Mouse (Mus musculus): ENCODE data around the gene Lrig2.
A peak's percentile ranks its signal among the peaks of the same experiment; 100 is the strongest.

Lrig2 gene

GRCm38 (mm10) chr3:104511538-104512423, at the start of gene Lrig2:
Lrig2 (minus strand) TSS chr3:104511918.
- DNase-seq (ENCODE audit: low spot score in 2 of 2): peak; percentile 99 to 100

- no peak for DNase-seq (ENCODE audit: low spot score in 2 of 2)
Measured at GRCm38 (mm10) chr3:104556624-104557023, 44.9 kb upstream of the Lrig2 start.

- no peak for DNase-seq (ENCODE audit: low spot score in 2 of 2)
Measured at GRCm38 (mm10) chr3:104550594-104550993, 38.9 kb upstream of the Lrig2 start.

GRCm38 (mm10) chr3:104548367-104549087, 36.8 kb upstream of the Lrig2 start:
- no peak for DNase-seq (ENCODE audit: low spot score in 2 of 2)

GRCm38 (mm10) chr3:104543825-104544224, 32.1 kb upstream of the Lrig2 start:
- no peak for DNase-seq (ENCODE audit: low spot score in 2 of 2)

GRCm38 (mm10) chr3:104542065-104542429, 30.3 kb upstream of the Lrig2 start:
- DNase-seq (ENCODE audit: low spot score in 2 of 2): no peak

GRCm38 (mm10) chr3:104541139-104542064, 29.7 kb upstream of the Lrig2 start:
- DNase-seq (ENCODE audit: low spot score in 2 of 2): peak; percentile 42 to 72

GRCm38 (mm10) chr3:104540480-104541138, 28.9 kb upstream of the Lrig2 start:
- no peak for DNase-seq (ENCODE audit: low spot score in 2 of 2)

- DNase-seq (ENCODE audit: low spot score in 2 of 2): no peak
Measured at GRCm38 (mm10) chr3:104533223-104533622, 21.5 kb upstream of the Lrig2 start.

- no peak for DNase-seq (ENCODE audit: low spot score in 2 of 2)
Measured at GRCm38 (mm10) chr3:104526115-104526882, 14.6 kb upstream of the Lrig2 start.

- no peak for DNase-seq (ENCODE audit: low spot score in 2 of 2)
Measured at GRCm38 (mm10) chr3:104525516-104525915, 13.8 kb upstream of the Lrig2 start.

- DNase-seq (ENCODE audit: low spot score in 2 of 2): no peak
Measured at GRCm38 (mm10) chr3:104525029-104525428, 13.3 kb upstream of the Lrig2 start.

- no peak for DNase-seq (ENCODE audit: low spot score in 2 of 2)
Measured at GRCm38 (mm10) chr3:104523333-104523871, 11.7 kb upstream of the Lrig2 start.

GRCm38 (mm10) chr3:104521341-104521924, 9.7 kb upstream of the Lrig2 start:
- DNase-seq (ENCODE audit: low spot score in 2 of 2): no peak

- DNase-seq (ENCODE audit: low spot score in 2 of 2): no peak
Measured at GRCm38 (mm10) chr3:104520471-104520870, 8.8 kb upstream of the Lrig2 start.

- no peak for DNase-seq (ENCODE audit: low spot score in 2 of 2)
Measured at GRCm38 (mm10) chr3:104518931-104519330, 7.2 kb upstream of the Lrig2 start.

GRCm38 (mm10) chr3:104518411-104518810, 6.7 kb upstream of the Lrig2 start:
- DNase-seq (ENCODE audit: low spot score in 2 of 2): no peak

- DNase-seq (ENCODE audit: low spot score in 2 of 2): no peak
Measured at GRCm38 (mm10) chr3:104517161-104517560, 5.4 kb upstream of the Lrig2 start.

GRCm38 (mm10) chr3:104514510-104514909, 2.8 kb upstream of the Lrig2 start:
- DNase-seq (ENCODE audit: low spot score in 2 of 2): no peak

- no peak for DNase-seq (ENCODE audit: low spot score in 2 of 2)
Measured at GRCm38 (mm10) chr3:104512424-104512748, 668 bp upstream of the Lrig2 start.

Measured in frontal cortex, postnatal 10 days (tissue).